Mouse (Mus musculus) cerebellum, adult 18-20 months (tissue): ENCODE results near the gene Map9.
"Not testable (repeated sequence)": the region's sequence is repeated elsewhere in the genome, so short reads cannot be mapped to it uniquely, and the experiment has no call there.

Source experiments
- DNase-seq, 2 experiments: peaks; one replicate each; pipeline ENCODE4 v3.0.0; 2021

Map9 gene

DNA sequence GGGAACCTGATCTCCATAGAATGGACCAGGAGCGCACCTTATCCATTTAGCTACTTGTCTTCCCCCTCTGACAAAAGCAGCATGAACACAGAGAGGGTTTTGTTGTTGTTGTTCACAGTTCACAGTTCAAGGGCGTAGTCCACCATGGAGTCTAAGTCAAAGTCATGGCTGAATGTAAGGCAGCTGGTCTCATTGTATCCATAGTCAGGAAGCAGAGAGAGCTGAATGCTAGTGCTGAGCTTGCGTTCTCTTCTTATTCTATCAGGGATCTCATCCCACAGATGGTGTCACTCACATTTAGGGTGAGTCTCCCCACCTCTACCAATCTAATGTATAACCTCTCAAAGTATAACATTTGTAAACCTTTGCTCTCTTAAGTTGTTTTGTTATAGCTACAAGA is 60.1 kb downstream of the Map9 start:
- DNase-seq = no peak

DNA sequence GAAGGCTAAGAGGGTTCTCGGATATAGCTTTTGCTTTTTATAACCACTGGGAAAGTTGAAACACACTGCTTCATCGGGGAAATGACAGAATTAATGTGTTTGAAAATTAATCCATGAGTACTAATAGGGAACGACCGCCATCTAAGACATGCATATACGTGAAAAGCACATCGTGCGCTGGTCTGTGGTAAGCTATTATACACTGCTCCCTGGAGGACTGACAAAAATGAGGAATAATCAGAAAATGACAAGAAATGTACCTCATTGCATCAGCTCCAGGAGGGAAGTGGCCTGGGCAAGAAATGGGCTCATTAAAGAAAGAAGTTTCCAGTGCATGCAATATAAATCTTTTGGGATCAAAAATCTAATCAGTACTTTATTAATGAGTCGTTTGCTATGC is 77.5 kb downstream of the Map9 start:
- DNase-seq = no peak

DNA sequence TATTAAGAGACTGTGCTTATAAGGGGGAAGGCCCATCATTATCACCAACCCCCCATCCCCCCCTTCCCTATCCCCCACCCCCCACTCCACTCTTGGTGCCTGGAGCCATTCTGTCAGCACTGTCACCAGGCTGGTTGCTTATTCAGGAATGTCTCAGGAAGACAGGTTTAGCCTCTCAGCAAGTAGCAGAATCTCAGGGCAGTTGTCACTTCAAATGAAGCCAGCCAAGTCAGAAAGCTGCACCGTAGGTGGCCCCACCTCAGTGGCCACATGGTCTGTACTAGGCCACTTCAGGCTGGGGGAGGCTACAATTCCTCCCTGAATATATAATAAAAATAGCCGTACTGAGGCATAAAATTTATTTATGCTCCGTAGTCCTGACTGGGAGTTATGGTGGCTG is 83.1 kb downstream of the Map9 start:
- peak; percentile 61 to 73 for DNase-seq

DNA sequence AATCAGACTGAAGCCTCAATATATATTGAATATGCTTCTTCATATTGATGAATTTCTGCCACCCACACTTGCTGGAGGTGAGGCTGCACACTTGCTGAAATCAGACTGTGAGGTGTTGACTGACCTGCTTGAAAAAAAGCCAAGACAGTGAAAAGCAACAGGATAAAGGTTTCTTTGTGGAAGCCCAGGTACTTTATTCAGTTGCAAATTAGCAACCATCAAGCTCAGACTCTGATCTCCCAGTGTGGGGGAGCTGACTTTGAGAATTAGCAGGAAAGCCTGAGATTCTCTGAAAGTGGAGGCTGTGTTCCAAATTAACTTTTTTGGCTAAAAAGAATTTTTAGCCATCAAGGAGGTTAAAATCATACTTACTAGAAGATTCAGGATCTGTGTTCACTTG is 83.8 kb downstream of the Map9 start:
- DNase-seq = not testable (repeated sequence)
